Mouse (Mus musculus) lung, adult 2 months (tissue): Measurements from ENCODE around the gene Carmil3.

Experiments used
- CTCF ChIP-seq: fragments of 200-500 bp; IDR thresholded peaks from 2 replicates; pipeline ENCODE4 v1.5.1; 2011; ENCODE audit warnings: mild to moderate bottlenecking, low read length, control low read depth; ENCODE audit not compliant: insufficient read depth
- POLR2A ChIP-seq: fragments of 200-500 bp; IDR thresholded peaks from 2 replicates; pipeline ENCODE4 v1.6.1; 2011; ENCODE audit warnings: low read depth, mild to moderate bottlenecking, control low read depth, low read length, borderline replicate concordance; ENCODE audit errors: extremely low read depth

GRCm38 (mm10) chr14:55477421-55477820, 13.0 kb upstream of the Carmil3 start:
- no peak for TF ChIP-seq POLR2A
- no peak for TF ChIP-seq CTCF
